Mouse (Mus musculus) embryonic facial prominence, embryonic 10.5 days (tissue): ENCODE data around the gene Txnrd1. TPM values are rescaled to one million over a fixed set of nuclear protein-coding genes. Genes with fewer than 3 reads are reported as not detected.

Source experiments
- DNase-seq: peaks from one replicate; pipeline ENCODE4 v3.0.0-alpha.2; 2017; ENCODE audit warnings: low spot score
- H3K27ac ChIP-seq: fragments of 300-500 bp; sonication (generic); replicated peaks from 2 replicates; pipeline ENCODE4 v1.5.1; 2016; ENCODE audit warnings: mild to moderate bottlenecking
- H3K27me3 ChIP-seq: fragments of 300-500 bp; sonication (generic); replicated peaks from 2 replicates; pipeline ENCODE4 v1.6.1; 2016; ENCODE audit warnings: low read depth, mild to moderate bottlenecking; ENCODE audit not compliant: poor library complexity, severe bottlenecking
- H3K36me3 ChIP-seq: fragments of 300-500 bp; sonication (generic); replicated peaks from 2 replicates; pipeline ENCODE4 v1.6.1; 2016; ENCODE audit warnings: mild to moderate bottlenecking, moderate library complexity
- H3K4me1 ChIP-seq: fragments of 300-500 bp; sonication (generic); 2 replicates; pipeline ENCODE4 v1.6.1; 2016
- H3K4me3 ChIP-seq: fragments of 300-500 bp; sonication (generic); 2 replicates; pipeline ENCODE4 v1.5.1; 2016; ENCODE audit warnings: mild to moderate bottlenecking, moderate library complexity
- H3K9me3 ChIP-seq: fragments of 300-500 bp; sonication (generic); 2 replicates; pipeline ENCODE4 v1.6.1; 2016; ENCODE audit warnings: mild to moderate bottlenecking
- WGBS: fragments of 180-500 bp; shearing (Covaris S2); methylation state at CpG from one replicate; pipeline ENCODE4 v1.1.7; 2016; 5-methylcytosine and 5-hydroxymethylcytosine counted together
- polyA plus RNA-seq: library from polyadenylated mRNA; unstranded; fragments of >200 nt; fragmentation: Nextera tagmentation; extraction: Ambion mirVana; gene quantifications from 2 replicates; pipeline ENCODE4 v1.2.1, GENCODE M21; 2016

The Txnrd1 gene
- polyA plus RNA-seq, 1 experiment from 2014 or later = 169 TPM

DNA sequence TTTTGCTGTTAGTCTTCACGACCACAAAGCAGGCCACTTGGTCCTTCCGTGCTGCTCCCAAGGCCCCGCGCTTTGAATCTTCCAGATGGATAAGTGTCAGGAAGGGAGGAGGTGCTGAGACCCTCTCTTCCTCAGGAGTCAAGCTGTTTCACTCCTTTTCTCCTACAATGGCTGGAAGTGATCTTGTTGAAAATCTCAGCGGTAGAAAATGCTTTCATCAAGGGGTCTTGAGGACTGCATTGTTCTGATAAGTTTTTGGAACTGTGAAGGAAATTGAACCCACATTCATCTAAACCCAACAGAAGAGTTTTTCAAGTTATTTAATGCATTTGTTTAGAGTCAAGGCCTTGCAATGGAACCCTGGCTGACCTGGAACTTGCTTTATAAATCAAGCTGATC lies 10.0 kb upstream of the Txnrd1 start:
- Histone ChIP-seq H3K9me3 (no peaks in the 10 kb centered on the region), H3K4me1 (peaks cover 13% of the 10 kb centered on the region; the same call in 1 of the 2 replicates), H3K27ac (no peak overlapping the region), H3K36me3 (no peaks in the 10 kb centered on the region), H3K27me3 (no peaks in the 10 kb centered on the region), H3K4me3 (no peak overlapping the region)
- no peak for DNase-seq
- 75% methylated on average over 5 of the region's 5 CpGs for WGBS

DNA sequence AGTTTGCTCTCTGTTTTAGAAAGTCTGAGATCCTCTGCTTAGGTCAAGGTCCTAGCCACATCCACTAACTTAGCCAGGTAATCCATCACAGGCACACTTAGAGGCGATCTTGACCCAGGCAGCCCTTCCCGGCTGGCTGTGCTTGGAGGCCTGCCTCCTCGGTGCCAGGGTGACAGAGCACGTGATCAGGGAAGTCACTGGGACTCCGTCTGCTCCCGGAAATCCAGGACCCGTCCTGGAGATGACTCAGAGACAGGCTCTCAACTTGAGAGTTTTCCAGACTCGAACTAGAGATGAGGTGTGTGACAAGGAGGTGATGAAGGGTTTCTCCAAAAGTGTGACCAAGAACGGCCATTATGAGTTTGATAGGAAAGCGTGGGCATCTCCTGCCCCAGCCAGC lies 9.2 kb upstream of the Txnrd1 start:
- no peaks in the 10 kb centered on the region for H3K9me3 ChIP-seq
- H3K36me3 ChIP-seq = no peaks in the 10 kb centered on the region
- H3K27me3 ChIP-seq = no peaks in the 10 kb centered on the region
- H3K4me1 ChIP-seq = peaks cover 13% of the 10 kb centered on the region; the same call in 1 of the 2 replicates
- no peak for DNase-seq
- no peak overlapping the region for H3K27ac ChIP-seq
- WGBS = 77% methylated on average over 10 of the region's 10 CpGs
- no peak overlapping the region for H3K4me3 ChIP-seq

DNA sequence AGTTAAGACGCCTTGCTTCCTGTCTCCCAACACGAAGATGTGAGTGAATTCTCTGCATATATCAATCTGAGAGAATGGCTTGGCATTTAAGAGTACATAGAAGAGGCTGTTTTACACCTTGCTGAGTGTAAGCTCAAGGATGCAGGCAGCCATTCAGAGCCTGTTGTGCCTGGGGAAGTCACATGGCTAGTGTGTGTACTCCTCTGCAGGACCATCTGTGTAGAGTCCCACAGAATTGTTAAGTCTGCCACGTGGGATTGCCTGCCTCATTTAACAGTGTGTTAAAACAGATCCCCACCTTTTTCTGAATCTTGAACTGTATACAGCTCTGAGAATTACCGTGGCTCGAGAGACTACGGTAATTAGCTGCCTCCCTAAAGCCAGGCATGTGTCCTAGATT lies 7.2 kb upstream of the Txnrd1 start:
- H3K36me3 ChIP-seq = no peaks in the 10 kb centered on the region
- WGBS = 62% methylated on average over 6 of the region's 6 CpGs
- H3K27me3 ChIP-seq = no peaks in the 10 kb centered on the region
- H3K4me3 ChIP-seq = no peak overlapping the region
- no peak for DNase-seq
- no peak overlapping the region for H3K27ac ChIP-seq
- peaks cover 13% of the 10 kb centered on the region; the same call in 1 of the 2 replicates for H3K4me1 ChIP-seq
- H3K9me3 ChIP-seq = no peaks in the 10 kb centered on the region

DNA sequence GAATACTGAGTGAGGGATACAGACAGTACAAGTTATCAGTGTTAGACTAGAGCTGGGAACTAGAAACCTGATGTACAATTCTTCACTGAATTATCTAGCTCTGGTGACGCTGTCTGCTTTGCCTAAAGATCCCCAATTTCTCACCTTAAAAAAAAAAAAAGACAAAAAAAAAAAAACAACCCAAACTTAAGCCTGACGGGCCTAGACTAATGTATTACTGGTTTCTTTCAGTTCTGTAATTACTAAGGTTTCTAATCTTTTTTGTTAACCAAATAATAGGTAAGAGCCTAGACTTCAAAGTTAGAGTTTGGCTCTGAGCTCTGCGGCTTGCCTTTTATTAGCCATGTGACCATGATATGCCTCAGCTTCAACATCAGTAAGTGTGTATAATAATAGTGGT lies 2.1 kb downstream of the Txnrd1 start:
- Histone ChIP-seq H3K27ac (no peak overlapping the region), H3K36me3 (no peaks in the 10 kb centered on the region), H3K4me1 (peaks cover 15% of the 10 kb centered on the region; the same call in 1 of the 2 replicates), H3K4me3 (no peak overlapping the region), H3K27me3 (no peaks in the 10 kb centered on the region), H3K9me3 (no peaks in the 10 kb centered on the region)
- WGBS = 86% methylated on average over 3 of the region's 3 CpGs
- no peak for DNase-seq

DNA sequence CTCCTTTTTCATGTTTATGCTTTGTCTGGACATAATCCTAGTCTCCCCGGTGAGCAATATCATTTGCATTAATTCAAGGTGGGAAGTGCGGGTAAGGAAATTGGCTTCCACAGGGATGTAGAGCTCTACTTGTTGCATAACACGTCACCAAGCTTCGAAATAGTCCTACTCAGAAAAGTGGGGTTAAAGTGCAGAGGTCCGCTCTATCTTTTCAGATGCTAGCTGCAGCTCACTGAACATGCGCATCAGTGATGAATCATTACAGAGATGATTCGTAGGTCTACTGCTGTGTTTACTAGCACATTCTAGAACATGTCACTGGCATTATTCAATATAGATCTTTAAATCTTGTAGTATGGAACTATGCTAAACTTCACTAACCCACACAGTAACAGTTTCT lies 4.6 kb downstream of the Txnrd1 start:
- H3K36me3 ChIP-seq = no peaks in the 10 kb centered on the region
- H3K4me1 ChIP-seq = peaks cover 15% of the 10 kb centered on the region; the same call in 1 of the 2 replicates
- no peak overlapping the region for H3K4me3 ChIP-seq
- no peaks in the 10 kb centered on the region for H3K27me3 ChIP-seq
- H3K27ac ChIP-seq = no peak overlapping the region
- 90% methylated on average over 7 of the region's 7 CpGs for WGBS
- no peak for DNase-seq
- no peaks in the 10 kb centered on the region for H3K9me3 ChIP-seq

DNA sequence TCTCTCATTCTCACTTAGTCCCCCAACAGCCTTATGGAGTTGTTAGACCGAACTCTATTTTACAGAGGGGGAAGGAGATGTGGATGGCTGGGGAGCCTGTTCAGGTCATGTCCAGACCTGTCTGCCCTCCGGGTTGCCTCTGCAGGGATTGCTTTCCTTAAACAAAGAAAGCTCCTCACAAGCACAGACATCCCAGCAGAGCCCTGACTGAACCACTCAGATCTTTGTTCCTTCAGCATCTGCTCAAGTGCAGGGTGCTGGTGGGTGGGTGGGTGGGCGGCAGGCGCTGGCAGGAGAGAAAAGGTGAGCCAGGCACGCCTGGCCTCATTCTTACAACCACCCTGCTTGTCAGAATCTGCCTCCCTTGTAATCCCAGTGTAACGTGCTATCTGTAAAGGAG lies 10.3 kb downstream of the Txnrd1 start:
- 57% methylated on average over 6 of the region's 6 CpGs for WGBS
- H3K27ac ChIP-seq = no peak overlapping the region; the same call in 1 of the 2 replicates
- DNase-seq = peak; percentile 33

DNA sequence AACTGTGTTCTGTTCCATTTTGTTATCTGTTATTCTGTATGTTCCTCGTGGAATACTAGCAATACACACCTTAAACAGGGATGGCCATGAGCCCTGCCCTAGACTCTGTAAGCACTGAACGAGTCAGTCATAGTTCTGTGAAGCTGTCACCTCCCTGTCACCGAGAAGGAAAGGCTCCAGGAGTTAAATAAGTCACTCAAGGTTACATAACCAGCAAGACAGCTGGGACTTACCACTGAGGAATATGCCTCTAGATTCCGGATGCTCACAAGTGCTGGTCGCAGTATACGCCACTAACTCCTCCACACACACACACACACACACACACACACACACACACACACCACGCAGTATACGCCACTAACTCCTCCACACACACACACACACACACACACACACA lies 11.0 kb downstream of the Txnrd1 start:
- Histone ChIP-seq H3K27ac (no peak overlapping the region), H3K36me3 (no peaks in the 10 kb centered on the region), H3K4me1 (0 out of 2 replicates have a peak, but pooled peaks cover 5% of the 10 kb centered on the region), H3K9me3 (no peaks in the 10 kb centered on the region), H3K27me3 (no peaks in the 10 kb centered on the region), H3K4me3 (no peak overlapping the region)
- WGBS = 85% methylated on average over 8 of the region's 8 CpGs
- no peak for DNase-seq

More for the DNA sequence above, 10.3 kb downstream of the Txnrd1 start:
- no peaks in the 10 kb centered on the region for H3K36me3 ChIP-seq
- H3K9me3 ChIP-seq = no peaks in the 10 kb centered on the region
- H3K27me3 ChIP-seq = no peaks in the 10 kb centered on the region
- 0 out of 2 replicates have a peak, but pooled peaks cover 5% of the 10 kb centered on the region for H3K4me1 ChIP-seq
- H3K4me3 ChIP-seq = no peak overlapping the region

DNA sequence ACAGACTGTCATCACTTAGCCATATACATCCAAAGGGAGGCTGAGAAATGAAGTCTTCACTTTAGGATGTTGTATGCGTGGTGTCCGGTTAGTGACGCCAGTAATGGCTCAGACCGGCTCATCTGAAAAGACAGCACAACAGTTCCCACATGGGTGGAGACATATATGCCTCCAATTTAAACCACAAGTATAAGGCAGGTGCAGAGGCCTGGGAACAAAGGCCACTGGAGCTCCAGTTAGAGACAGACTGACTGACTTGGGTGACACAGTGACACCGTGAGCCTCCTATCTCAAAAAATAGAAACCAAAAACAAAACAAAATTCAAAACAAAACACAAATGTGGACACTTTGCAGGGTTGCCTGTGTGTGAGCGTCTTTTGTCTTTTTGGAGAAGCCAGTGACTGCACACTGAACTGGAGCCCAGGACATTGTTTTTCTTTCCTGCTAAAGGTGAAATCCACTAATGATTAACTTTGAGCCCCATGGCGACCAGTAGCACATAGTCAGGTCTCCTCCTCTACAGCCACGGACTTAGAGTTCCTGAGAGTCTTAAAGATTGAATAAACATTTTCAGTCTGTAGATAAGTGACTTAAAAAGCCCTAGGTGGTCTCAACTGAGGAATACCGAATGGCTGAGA lies 14.2 kb downstream of the Txnrd1 start:
- DNase-seq = no peak
- no peaks in the 10 kb centered on the region for H3K36me3 ChIP-seq
- no peak overlapping the region for H3K27ac ChIP-seq
- H3K27me3 ChIP-seq = no peaks in the 10 kb centered on the region
- H3K4me3 ChIP-seq = no peak overlapping the region
- no peaks in the 10 kb centered on the region for H3K9me3 ChIP-seq
- 84% methylated on average over 9 of the region's 9 CpGs for WGBS
- H3K4me1 ChIP-seq = peaks cover 12% of the 10 kb centered on the region

DNA sequence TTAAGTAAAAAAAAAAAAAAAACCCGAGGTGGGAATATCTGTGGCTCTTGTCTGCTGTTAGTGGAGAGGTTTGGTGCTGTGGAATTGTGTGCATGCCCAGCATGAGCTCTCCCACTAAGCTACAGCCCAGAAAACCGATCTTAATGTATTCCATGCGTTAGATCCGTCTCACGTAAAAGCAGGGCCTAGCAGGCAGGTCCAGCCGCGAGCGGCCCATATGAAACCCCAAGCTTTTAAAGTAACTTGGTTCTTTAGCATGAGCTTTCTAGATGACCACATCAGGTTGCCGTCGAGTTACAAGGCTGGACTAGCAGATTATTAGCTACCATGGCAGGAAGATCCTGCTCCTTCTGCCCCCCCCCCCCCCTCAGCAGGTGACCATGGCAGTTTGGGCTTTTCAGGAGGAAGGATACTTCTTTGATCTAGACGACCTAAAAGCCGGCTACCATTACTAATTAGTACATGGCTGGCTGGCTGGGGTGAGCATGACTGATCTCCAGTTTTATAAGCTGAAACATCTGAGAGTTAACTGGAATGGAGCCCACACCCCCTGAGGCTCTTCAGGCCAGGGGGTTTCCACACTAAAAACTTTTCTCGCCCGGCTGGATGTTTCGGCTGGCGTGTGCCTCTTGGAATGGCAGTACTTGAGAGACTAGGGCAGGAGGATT lies 16.1 kb downstream of the Txnrd1 start:
- Histone ChIP-seq H3K36me3 (no peaks in the 10 kb centered on the region), H3K4me3 (no peak overlapping the region), H3K4me1 (peaks cover 16% of the 10 kb centered on the region), H3K27ac (no peak overlapping the region), H3K27me3 (0 out of 2 replicates have a peak, but pooled peaks cover 5% of the 10 kb centered on the region), H3K9me3 (no peaks in the 10 kb centered on the region)
- 51% methylated on average over 16 of the region's 16 CpGs for WGBS
- peak; percentile 23 for DNase-seq

DNA sequence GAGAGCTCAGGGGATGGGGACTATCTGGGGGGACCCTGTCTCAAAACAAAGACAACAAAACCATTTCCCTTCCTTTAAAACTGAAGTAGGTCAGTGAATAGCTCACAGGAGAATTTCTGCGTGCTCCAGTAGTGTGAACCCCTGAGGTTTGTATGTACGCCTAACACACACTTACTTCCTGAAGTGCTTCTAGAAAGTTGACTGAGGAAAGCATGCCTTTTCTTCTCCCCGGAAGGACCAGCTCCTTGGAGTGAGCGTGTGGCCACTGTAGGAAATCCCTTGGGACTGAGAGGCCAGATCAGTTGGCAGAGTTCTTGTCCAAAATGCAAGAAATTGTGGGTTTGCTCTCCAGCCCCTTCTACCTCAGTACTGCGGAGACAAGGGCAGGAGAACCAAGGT lies 16.6 kb downstream of the Txnrd1 start:
- no peak for DNase-seq

DNA sequence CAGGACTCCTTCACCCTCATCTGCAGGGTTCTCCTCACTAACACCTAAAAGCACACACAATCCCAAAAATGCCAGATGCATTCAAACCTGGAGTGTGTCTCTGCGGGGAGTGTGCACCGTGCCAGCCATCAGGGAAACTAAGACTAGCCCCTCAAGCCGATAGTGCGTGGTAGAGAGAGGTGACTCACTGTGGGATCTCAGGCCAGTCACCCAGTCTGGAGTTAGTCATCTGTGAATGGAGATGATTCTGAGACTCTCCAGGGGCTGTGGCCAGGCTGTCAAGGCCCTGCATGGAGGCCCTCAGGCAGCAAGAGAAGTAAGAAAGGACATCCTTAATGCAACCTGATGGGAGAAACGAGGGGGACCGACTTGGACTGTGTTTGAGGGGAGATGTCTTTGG lies 18.0 kb downstream of the Txnrd1 start:
- no peak overlapping the region for H3K4me3 ChIP-seq
- no peaks in the 10 kb centered on the region for H3K9me3 ChIP-seq
- H3K4me1 ChIP-seq = peaks cover 25% of the 10 kb centered on the region
- 88% methylated on average over 6 of the region's 6 CpGs for WGBS
- H3K27me3 ChIP-seq = 0 out of 2 replicates have a peak, but pooled peaks cover 5% of the 10 kb centered on the region
- no peak overlapping the region for H3K27ac ChIP-seq
- no peaks in the 10 kb centered on the region for H3K36me3 ChIP-seq
- no peak for DNase-seq

More for the DNA sequence above, 16.6 kb downstream of the Txnrd1 start:
- Histone ChIP-seq H3K4me3 (no peak overlapping the region), H3K36me3 (no peaks in the 10 kb centered on the region), H3K27ac (no peak overlapping the region), H3K4me1 (peaks cover 16% of the 10 kb centered on the region), H3K9me3 (no peaks in the 10 kb centered on the region), H3K27me3 (0 out of 2 replicates have a peak, but pooled peaks cover 5% of the 10 kb centered on the region)
- 82% methylated on average over 5 of the region's 5 CpGs for WGBS

DNA sequence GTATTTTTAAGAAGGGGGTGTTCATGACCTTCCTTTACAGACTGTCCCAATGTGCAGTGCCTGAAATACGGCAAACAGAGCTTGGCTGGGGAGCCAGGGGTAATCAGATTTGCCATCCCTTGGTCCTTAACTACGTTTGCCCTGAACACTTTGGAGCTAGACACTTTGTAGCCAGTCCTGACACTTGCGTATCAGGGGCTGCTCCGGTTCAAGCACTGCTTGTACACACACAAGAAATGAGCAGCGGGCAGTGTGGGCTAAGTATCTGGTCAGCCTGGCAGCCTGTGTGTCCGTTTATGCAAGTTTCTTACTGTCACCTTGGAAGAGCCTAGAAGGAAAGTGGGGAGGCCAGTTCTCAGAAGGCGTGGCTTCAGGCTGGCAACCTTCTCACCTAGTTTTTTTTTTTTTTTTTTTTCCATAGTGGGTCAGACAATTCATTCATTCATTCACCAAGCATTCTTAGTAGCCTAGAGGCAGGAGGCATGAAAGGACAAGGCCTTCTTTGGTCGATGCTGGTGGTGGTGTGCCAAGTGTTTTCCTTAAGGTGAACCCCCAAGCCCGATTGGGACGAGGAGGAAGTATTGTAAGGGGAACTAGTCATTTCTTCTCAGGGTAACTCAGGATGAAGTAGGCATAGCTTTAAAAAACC lies 24.4 kb downstream of the Txnrd1 start:
- H3K36me3 ChIP-seq = peaks cover 12% of the 10 kb centered on the region
- H3K4me1 ChIP-seq = peaks cover 48% of the 10 kb centered on the region
- DNase-seq = no peak
- H3K9me3 ChIP-seq = no peaks in the 10 kb centered on the region
- peak overlapping the region; percentile 77 for H3K4me3 ChIP-seq
- 0 out of 2 replicates have a peak, but pooled peaks cover 5% of the 10 kb centered on the region for H3K27me3 ChIP-seq
- 41% methylated on average over 10 of the region's 10 CpGs for WGBS
- H3K27ac ChIP-seq = peak overlapping the region; percentile 98; the same call in 1 of the 2 replicates
